Mouse (Mus musculus) heart, embryonic 10.5 days (tissue): Measurements from ENCODE around the gene Tspan18. TPM values are rescaled to one million over a fixed set of nuclear protein-coding genes. Genes with fewer than 3 reads are reported as not detected.

ENCODE experiments used
- DNase-seq: peaks from one replicate; pipeline ENCODE4 v3.0.0-alpha.2; 2017; ENCODE audit warnings: low spot score
- H3K27ac ChIP-seq: fragments of 300-500 bp; sonication (generic); 2 replicates; pipeline ENCODE4 v1.5.1; 2016; ENCODE audit warnings: mild to moderate bottlenecking
- H3K27me3 ChIP-seq: fragments of 300-500 bp; sonication (generic); 2 replicates; pipeline ENCODE4 v1.6.1; 2016; ENCODE audit warnings: mild to moderate bottlenecking; ENCODE audit not compliant: poor library complexity, insufficient read depth, severe bottlenecking
- H3K36me3 ChIP-seq: fragments of 300-500 bp; sonication (generic); 2 replicates; pipeline ENCODE4 v1.6.1; 2016; ENCODE audit warnings: mild to moderate bottlenecking, moderate library complexity
- H3K4me1 ChIP-seq: fragments of 300-500 bp; sonication (generic); 2 replicates; pipeline ENCODE4 v1.6.1; 2016; ENCODE audit warnings: mild to moderate bottlenecking
- H3K4me3 ChIP-seq: fragments of 300-500 bp; sonication (generic); 2 replicates; pipeline ENCODE4 v1.5.1; 2016; ENCODE audit warnings: mild to moderate bottlenecking, moderate library complexity
- H3K9me3 ChIP-seq: fragments of 300-500 bp; sonication (generic); 2 replicates; pipeline ENCODE4 v1.6.1; 2016; ENCODE audit warnings: mild to moderate bottlenecking, moderate library complexity
- WGBS: fragments of 180-500 bp; shearing (Covaris S2); methylation state at CpG from one replicate; pipeline ENCODE4 v1.1.7; 2016; 5-methylcytosine and 5-hydroxymethylcytosine counted together
- polyA plus RNA-seq: library from polyadenylated mRNA; unstranded; fragments of >200 nt; fragmentation: Nextera tagmentation; extraction: Ambion mirVana; gene quantifications from 2 replicates; pipeline ENCODE4 v1.2.1, GENCODE M21; 2016

Gene Tspan18
- polyA plus RNA-seq, 1 experiment from 2014 or later, result 64.2 TPM

DNA sequence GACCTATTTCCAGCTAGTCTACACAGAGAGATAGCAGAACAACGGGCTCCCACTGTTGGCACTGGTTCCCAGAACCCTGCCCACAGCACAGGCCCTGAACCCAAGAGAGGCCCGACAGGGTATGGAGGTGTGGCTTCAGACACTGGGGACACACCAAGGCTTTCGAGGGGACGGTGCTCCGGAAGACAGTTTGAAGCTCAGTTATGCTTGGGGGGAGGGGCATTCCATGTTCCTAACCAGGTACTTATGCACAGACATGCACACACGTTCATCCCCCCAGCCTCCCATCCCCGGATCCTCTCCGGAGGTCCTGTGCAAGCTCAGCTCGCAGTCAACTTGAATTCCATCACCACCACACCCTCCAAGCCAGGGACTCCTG is 142.1 kb downstream of the Tspan18 start:
- peaks cover 62% of the 10 kb centered on the region for H3K27me3 ChIP-seq
- H3K9me3 ChIP-seq, result no peaks in the 10 kb centered on the region
- WGBS, result 56% methylated on average over 9 of the region's 9 CpGs
- H3K27ac ChIP-seq, result 0 out of 2 replicates have a peak overlapping the region, but pooled peaks have one; percentile 24
- DNase-seq, result no peak
- H3K36me3 ChIP-seq, result no peaks in the 10 kb centered on the region
- peaks cover 52% of the 10 kb centered on the region for H3K4me1 ChIP-seq
- no peak overlapping the region for H3K4me3 ChIP-seq

DNA sequence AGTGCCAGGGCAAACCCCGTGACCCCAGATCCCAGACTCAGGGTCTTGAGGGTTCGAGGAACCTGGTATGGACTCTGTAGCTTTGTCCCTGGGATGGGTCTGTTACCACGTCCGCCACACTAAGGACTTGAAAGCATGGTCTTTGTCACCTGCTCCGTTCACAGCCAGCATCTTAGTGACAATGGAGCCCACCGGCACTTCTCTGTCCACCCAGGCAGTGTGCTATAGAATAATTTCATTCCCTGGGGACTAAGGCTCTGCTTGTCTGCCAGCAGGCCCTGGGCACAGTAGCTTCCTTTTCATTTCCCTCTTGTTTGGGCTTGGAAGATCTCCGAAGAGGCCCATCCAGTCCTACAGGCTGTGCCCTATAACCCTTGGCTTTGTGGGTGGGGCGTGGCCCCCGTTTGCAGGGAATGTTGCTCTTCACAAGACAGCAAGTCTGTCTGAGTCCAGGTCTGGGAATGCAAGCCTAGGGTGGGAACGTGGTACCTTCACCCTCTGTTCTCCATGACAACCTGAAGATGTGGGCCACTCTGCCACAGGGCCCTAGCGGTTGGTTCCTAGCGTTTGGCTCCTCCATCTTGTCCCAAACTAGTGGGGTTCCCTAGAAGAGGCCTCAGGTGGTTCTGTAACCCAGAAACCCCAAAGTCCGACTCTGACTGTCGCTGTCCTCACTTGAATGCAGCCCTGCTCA is 142.7 kb downstream of the Tspan18 start:
- 79% methylated on average over 14 of the region's 14 CpGs for WGBS
- Histone ChIP-seq H3K36me3 (no peaks in the 10 kb centered on the region), H3K9me3 (no peaks in the 10 kb centered on the region), H3K4me3 (no peak overlapping the region), H3K27ac (0 out of 2 replicates have a peak overlapping the region, but pooled peaks have one; percentile 11), H3K4me1 (peaks cover 54% of the 10 kb centered on the region), H3K27me3 (peaks cover 65% of the 10 kb centered on the region)
- DNase-seq, result no peak

DNA sequence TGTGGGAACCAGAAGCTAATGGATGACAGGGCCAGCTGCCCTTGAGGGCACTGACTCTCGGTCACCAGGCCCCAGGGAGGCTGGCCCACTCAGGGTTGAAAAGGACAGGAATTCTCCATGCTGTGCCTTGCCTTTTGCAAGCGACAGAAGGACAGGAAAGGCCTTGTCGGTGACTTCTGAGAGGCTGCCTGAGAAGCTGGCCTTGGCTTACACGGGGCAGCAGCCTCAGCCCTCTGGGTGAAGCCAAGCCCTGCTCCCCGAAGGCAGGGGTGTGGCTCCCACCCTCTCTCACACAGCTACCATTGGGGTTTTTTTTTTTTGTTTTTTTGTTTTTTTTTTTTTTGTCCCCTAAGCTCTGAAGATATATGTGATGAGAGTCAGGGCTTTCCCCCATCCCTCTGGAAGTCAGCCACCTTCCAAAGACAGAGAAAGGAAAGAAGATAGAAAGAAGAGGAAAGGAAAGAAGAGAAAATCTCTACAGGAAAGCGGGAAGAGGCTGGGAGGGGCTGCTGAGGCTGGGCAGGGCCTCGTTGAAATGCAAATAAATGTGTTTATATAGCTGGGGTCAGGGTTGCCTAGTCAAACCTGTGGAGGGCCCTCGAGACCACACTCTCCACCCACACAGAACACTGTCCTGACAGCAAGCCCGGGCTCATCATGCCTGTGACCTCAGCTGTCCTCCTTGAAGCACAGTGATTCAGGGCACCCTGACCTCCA is 143.4 kb downstream of the Tspan18 start:
- 0 out of 2 replicates have a peak overlapping the region, but pooled peaks have one; percentile 11 for H3K27ac ChIP-seq
- peaks cover 69% of the 10 kb centered on the region for H3K27me3 ChIP-seq
- H3K4me1 ChIP-seq, result peaks cover 54% of the 10 kb centered on the region
- no peak for DNase-seq
- 30% methylated on average over 9 of the region's 9 CpGs for WGBS
- no peaks in the 10 kb centered on the region for H3K36me3 ChIP-seq
- H3K9me3 ChIP-seq, result no peaks in the 10 kb centered on the region
- no peak overlapping the region for H3K4me3 ChIP-seq

DNA sequence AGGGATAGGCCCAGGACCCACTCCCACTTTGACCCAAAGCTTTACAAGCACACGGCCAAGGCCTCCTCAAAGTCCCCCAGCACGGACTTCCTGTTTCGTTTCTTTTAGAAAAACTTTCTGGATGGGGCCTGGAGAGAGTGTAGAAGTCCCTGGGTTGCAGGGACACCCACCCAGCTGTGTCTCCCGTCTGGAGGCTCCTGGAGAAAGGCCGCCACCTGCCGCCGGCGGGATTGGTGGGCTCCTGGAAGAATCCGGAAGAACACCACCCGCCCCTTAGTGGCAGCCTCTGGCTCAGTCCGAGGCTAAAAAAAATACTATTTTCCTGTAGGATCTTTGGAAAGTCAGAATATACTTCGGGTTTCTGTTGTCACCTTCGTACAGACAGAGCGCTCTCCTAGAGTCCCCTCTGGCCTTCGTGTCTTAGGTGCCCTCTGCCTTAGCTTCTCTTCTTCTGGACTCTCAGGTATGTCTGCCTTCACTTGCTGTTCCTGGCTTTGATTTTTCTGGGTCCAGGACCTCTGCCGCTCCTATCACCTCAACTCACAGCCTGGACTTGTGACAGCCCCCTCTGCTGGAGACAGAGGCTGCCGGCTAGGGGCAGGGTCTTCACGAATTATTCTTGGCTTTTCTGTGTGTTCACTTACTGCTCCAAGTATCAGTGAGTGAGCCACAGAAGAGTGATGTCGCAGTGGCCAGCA is 145.4 kb downstream of the Tspan18 start:
- Histone ChIP-seq H3K36me3 (no peaks in the 10 kb centered on the region), H3K27me3 (peaks cover 76% of the 10 kb centered on the region), H3K27ac (peak overlapping the region; percentile 87), H3K9me3 (no peaks in the 10 kb centered on the region), H3K4me3 (peak overlapping the region; percentile 83), H3K4me1 (peaks cover 55% of the 10 kb centered on the region)
- WGBS, result 7% methylated on average over 19 of the region's 19 CpGs
- DNase-seq, result no peak

DNA sequence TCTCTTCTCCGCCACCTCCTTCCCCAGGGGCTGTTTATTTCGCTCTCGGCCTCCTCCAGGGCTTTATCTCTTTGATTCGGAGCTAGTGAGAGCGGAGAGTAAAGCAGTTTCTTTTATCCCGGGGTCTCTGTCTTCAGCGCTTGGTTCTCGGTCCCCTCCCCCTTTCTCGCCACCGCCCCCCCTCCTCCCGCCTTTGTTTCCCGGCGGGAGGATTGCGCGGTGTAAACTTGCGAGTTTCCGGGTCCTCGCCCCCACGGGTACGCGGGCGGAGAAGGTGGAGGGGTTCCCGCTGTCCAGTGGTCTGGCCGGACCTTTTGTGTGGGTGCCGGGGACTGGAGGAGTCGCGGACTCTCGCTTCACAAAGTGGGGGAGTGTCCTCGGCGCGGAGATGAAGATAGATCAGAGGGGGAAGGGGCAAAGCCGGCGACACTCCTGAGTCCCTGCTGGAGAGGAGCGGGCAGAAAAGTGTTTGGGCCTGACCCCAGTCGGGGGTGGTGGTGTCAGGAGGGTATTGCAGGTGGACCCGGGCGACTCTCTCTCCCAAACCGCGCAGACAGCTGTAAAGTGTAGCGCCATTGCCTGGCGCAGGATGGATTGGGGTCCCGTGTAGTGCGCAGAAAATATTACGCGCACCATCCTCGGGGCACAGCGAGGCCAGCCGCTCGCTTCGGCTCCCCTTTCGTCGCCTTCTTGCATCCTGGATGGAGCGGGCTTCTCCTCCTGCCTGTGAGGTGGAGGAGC is 146.1 kb downstream of the Tspan18 start:
- DNase-seq, result no peak
- Histone ChIP-seq H3K9me3 (no peaks in the 10 kb centered on the region), H3K27ac (peak overlapping the region; percentile 87), H3K4me1 (peaks cover 56% of the 10 kb centered on the region), H3K36me3 (no peaks in the 10 kb centered on the region), H3K4me3 (peak overlapping the region; percentile 83), H3K27me3 (peaks cover 83% of the 10 kb centered on the region)
- under 1% methylated on average over 53 of the region's 53 CpGs for WGBS

DNA sequence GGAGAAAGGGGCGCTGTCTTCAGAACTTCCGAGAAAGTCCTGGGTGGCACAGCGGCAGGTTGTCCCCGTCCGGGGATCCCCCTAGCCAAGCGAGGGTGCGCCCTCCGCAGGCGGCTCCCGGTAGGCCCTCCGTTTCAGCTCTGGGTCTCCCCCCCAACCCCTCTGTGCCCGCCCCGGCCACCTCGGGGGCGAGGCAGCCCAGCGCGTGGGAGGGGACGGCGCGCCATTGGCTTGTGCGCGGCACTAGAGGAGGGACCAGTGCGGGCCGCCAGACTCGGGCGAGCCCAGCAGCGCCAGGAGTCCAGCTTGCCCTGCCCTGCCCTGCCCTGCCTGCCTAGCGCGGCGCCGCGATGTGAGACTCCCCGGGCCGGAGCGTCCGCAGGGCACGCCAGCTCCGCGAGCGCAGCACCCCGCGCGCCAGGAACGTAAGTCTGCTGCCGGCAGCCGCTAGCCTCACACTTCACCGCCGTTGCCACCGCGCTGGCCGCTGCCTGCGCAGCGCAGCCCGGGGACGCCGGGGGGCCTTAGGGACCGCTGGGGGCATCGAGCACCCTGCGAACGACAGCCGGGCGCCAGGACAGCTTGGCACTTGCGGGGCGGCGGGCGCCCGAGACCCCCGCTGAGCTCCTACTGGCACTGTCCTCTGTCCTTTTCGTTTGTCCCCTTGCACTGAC is 146.8 kb downstream of the Tspan18 start, which contains the start of gene Trp53i11:
Trp53i11 (plus strand) TSS at position 226 of the 674 bp plus-strand sequence.
- peak within 1 kb of the TSS; percentile 87 for H3K27ac ChIP-seq

DNA sequence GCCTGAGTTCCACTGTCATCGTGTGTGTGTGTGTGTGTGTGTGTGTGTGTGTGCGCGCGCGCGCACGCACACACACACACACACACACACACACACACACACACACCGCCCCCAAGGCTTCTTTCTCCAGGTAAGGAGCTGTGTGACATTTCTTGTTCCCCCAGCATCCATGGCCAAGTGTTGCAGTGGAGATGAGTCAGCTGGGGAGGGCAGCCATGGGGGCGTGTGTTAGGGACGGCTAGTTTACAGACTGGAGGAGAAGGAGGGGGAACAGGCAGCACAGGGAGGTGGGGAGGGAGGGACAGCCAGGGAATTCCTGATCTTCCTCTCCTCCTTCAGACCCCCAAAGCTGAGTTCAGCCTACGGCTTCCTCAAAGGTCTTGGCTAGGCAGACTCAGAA is 151.4 kb downstream of the Tspan18 start:
- Histone ChIP-seq H3K4me1 (peaks cover 35% of the 10 kb centered on the region), H3K4me3 (no peak overlapping the region), H3K36me3 (no peaks in the 10 kb centered on the region), H3K9me3 (no peaks in the 10 kb centered on the region), H3K27me3 (peaks cover 98% of the 10 kb centered on the region), H3K27ac (no peak overlapping the region)
- 71% methylated on average over 11 of the region's 11 CpGs for WGBS
- no peak for DNase-seq

More for the DNA sequence above, 146.8 kb downstream of the Tspan18 start, which contains the start of gene Trp53i11:
- H3K4me3 ChIP-seq, result peak within 1 kb of the TSS; percentile 83
- WGBS, result under 1% methylated on average over 66 of the region's 69 CpGs
- H3K4me1 ChIP-seq, result peaks cover 54% of the 10 kb centered on the region
- H3K36me3 ChIP-seq, result no peaks in the 10 kb centered on the region
- H3K9me3 ChIP-seq, result no peaks in the 10 kb centered on the region
- H3K27me3 ChIP-seq, result peaks cover 84% of the 10 kb centered on the region
- DNase-seq, result peak; percentile 89

DNA sequence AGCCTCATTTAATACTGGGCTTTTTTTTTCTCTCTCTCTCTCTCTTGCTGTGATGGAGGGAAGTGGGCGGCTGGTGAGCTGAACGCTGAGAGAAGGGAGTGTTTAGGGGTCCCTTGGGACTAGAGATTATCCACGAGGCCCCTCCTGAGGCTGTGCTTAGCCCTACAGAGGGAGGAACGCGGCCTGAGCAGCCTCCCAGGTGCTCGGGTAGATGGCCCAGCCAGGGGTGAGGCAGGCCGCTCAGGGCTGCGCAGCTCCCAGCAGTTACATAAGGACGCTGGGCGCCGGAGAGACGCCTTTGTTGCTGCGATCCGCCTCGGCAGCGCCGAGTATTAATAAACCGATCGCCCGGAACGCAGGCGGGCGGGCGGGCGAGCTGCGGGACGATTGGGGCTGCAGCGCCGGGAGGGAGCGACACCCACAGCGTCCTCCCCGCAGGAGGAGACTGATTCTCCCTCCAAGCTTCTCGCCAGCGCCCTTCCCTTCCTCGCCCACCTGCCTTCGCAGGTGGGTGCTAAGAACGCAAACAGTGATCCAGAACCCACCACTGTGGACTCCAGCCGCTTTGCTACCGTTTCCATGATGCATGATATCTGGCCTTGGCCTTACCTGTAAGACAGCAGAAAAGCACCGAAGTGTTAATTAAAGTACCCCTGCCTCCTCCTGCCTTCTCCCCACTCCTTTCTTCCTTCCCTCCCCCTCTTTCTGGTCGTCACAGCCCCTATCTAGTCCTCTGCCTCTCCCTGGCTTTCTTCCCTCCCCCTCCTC is 154.0 kb downstream of the Tspan18 start:
- Histone ChIP-seq H3K36me3 (no peaks in the 10 kb centered on the region), H3K27me3 (peaks cover 100% of the 10 kb centered on the region), H3K4me3 (peak overlapping the region; percentile 56), H3K4me1 (peaks cover 48% of the 10 kb centered on the region), H3K9me3 (no peaks in the 10 kb centered on the region), H3K27ac (peak overlapping the region; percentile 36; the same call in 1 of the 2 replicates)
- no peak for DNase-seq
- WGBS, result under 1% methylated on average over 41 of the region's 41 CpGs

DNA sequence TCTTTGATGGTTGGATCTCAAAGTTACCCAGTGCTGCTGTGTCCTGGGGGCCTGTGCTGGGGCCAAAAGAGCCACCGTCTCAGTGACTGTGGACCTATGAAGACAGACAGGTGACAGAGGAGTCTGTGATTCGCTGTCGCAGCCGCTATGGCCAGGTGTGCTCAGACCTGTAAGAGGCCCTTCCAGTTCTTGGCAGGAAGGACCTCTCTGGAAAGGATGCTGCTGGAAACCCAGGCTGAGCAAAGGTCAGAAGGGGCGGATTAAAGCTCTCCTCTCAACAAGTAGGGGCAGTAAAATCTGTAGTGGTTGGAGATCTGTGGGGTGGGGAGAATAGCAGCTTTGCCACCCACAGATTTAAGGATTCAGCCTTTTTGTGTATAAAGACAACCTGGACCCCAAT is 154.7 kb downstream of the Tspan18 start:
- Histone ChIP-seq H3K36me3 (no peaks in the 10 kb centered on the region), H3K4me1 (peaks cover 50% of the 10 kb centered on the region), H3K9me3 (no peaks in the 10 kb centered on the region), H3K27me3 (peaks cover 93% of the 10 kb centered on the region), H3K27ac (no peak overlapping the region), H3K4me3 (no peak overlapping the region)
- no peak for DNase-seq
- 48% methylated on average over 5 of the region's 5 CpGs for WGBS

DNA sequence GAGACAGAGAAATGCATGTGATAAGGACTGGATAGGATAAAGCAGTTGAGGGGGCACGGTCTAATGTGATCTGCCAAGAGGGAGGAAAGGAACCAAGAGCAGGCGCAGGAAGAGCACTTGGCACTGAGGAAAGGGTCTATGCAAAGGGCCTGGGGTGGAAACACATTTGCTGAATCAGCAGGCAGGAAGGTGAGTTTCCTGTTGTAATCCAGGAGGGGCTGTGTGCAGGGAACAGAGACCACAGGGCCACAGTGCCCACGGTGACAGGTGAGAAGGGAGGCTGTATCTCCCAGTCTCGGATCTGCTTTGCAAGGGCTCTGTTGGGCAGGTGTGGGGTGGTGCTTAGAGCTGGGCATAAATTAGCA is 156.0 kb downstream of the Tspan18 start:
- no peak for DNase-seq
- WGBS, result 74% methylated on average over 4 of the region's 4 CpGs
- H3K27me3 ChIP-seq, result peaks cover 86% of the 10 kb centered on the region
- H3K4me1 ChIP-seq, result peaks cover 51% of the 10 kb centered on the region
- no peak overlapping the region for H3K4me3 ChIP-seq
- no peaks in the 10 kb centered on the region for H3K36me3 ChIP-seq
- no peak overlapping the region for H3K27ac ChIP-seq
- no peaks in the 10 kb centered on the region for H3K9me3 ChIP-seq

DNA sequence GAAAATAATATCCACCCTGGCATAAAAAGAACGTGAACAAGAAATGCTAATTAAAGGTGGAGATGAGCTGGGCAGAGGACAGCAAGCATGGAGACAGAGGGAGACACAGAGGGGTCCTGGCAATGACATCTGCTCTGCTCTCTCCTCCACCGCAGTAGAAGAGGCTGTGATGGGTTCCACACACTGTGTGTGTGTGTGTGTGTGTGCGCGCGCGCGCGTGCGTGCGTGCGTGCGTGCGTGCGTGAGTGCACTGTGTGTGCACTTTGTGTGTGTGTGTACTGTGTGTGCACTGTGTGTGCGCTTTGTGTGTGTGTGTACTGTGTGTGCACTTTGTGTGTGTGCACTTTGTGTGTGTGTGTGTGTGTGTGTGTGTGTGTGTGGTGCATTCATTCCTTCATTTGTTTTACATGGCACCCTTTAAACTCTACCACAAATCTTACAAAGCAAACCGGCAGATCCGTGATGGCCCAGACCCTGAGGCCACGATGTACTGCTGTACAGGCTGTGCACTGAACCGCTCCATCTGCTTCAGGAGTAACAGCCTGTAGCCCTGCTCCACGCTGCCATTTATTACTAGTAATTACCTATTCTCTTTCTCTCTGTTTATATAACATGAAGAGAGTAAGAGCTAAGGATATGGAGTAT is 156.5 kb downstream of the Tspan18 start:
- DNase-seq, result no peak
- WGBS, result 81% methylated on average over 20 of the region's 20 CpGs
- Histone ChIP-seq H3K27me3 (peaks cover 86% of the 10 kb centered on the region), H3K4me3 (no peak overlapping the region), H3K27ac (no peak overlapping the region), H3K4me1 (peaks cover 46% of the 10 kb centered on the region), H3K9me3 (no peaks in the 10 kb centered on the region), H3K36me3 (no peaks in the 10 kb centered on the region)
